Mouse (Mus musculus): ENCODE measurements around the gene Efcc1.

DNA sequence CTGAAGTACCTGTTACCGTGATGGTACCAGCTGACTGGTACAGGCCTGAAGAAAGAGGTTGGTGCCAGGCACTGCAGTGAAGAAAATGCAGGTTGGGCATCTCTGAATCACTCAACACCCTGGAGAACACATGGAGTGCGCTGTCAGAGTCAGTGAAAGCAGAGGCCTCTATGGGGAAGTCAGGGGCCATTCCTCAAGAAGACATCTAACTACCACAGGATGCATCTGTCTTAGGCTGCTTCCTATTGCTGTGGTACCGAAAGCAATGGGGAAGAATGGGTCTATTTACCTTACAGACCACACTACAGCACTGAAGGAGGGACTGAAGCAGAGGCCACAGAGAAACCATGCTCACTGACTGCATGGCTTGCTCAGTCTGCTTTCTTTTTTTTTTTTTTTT lies 2.6 kb upstream of the Efcc1 start:
- TF ChIP-seq CTCF (IDR thresholded peaks at IDR 0.05; ENCODE audit: low read depth) (no peak), EP300 (IDR thresholded peaks at IDR 0.05; ENCODE audit: low read depth) (no peak)
